In genomic region chr2:174761452-174762101, GRCm38 (mm10) we compare ENCODE assay signal across 8 mouse cellular contexts. TPM values are rescaled to one million over a fixed set of nuclear protein-coding genes. Genes with fewer than 3 reads are reported as not detected.
DNase-seq lines count a peak whose midpoint lies in the region; ATAC-seq and TF ChIP-seq lines count a peak whose summit lies in the region.

No protein-coding gene starts in this region.

- peak overlapping the region; percentile 34; the same call in 1 of the 2 replicates for H3K9ac ChIP-seq in kidney, embryonic 16.5 days (replicated peaks; ENCODE audit: low read length)
- peak overlapping the region; percentile 83 for H3K9ac ChIP-seq in embryonic facial prominence, embryonic 13.5 days
- H3K9ac ChIP-seq in limb, embryonic 12.5 days (replicated peaks) = peak overlapping the region; percentile 79

- TF ChIP-seq POLR2A in thymus, adult 2 months (IDR thresholded peaks at IDR 0.05; ENCODE audit: control insufficient read depth, extremely low read depth, insufficient read depth, low read length, poor library complexity) = no peak

- H3K27ac ChIP-seq in kidney, embryonic 16.5 days (ENCODE audit: low read length) = no peak overlapping the region
- H3K27ac ChIP-seq in embryonic facial prominence, embryonic 10.5 days (replicated peaks) = peak overlapping the region; percentile 71
- H3K27ac ChIP-seq in embryonic facial prominence, embryonic 13.5 days = peak overlapping the region; percentile 74
- H3K27ac ChIP-seq in limb, embryonic 12.5 days = peak overlapping the region; percentile 84
- H3K27ac ChIP-seq in thymus, adult 2 months (ENCODE audit: control insufficient read depth, insufficient read depth, low read length) = no peak overlapping the region

- no peaks in the 10 kb centered on the region for H3K36me3 ChIP-seq in kidney, embryonic 16.5 days (ENCODE audit: insufficient read depth, low read length)
- H3K36me3 ChIP-seq in embryonic facial prominence, embryonic 10.5 days (replicated peaks) = peaks cover 16% of the 10 kb centered on the region; the same call in 1 of the 2 replicates
- no peaks in the 10 kb centered on the region for H3K36me3 ChIP-seq in embryonic facial prominence, embryonic 13.5 days
- peaks cover 9% of the 10 kb centered on the region; the same call in 1 of the 2 replicates for H3K36me3 ChIP-seq in limb, embryonic 12.5 days
- no peaks in the 10 kb centered on the region for H3K36me3 ChIP-seq in thymus, adult 2 months (ENCODE audit: control insufficient read depth, insufficient read depth, low read length)

- ATAC-seq in kidney, embryonic 16.5 days (ENCODE audit: low FRiP score, low TSS enrichment) = peak; percentile 37
- ATAC-seq in embryonic facial prominence, embryonic 13.5 days (ENCODE audit: insufficient number of reproducible peaks, insufficient read depth, low FRiP score, low TSS enrichment, low read depth) = peak; percentile 35; the same call in 1 of the 2 replicates
- peak; percentile 53 for ATAC-seq in limb, embryonic 12.5 days (ENCODE audit: insufficient number of reproducible peaks, insufficient read depth, low FRiP score, low TSS enrichment, low read depth)

- peaks cover 3% of the 10 kb centered on the region; the same call in 1 of the 2 replicates for H3K27me3 ChIP-seq in kidney, embryonic 16.5 days (ENCODE audit: insufficient read depth, low read length)
- peaks cover 27% of the 10 kb centered on the region for H3K27me3 ChIP-seq in embryonic facial prominence, embryonic 10.5 days (replicated peaks; ENCODE audit: low read depth, poor library complexity, severe bottlenecking)
- no peaks in the 10 kb centered on the region for H3K27me3 ChIP-seq in embryonic facial prominence, embryonic 13.5 days
- no peaks in the 10 kb centered on the region for H3K27me3 ChIP-seq in limb, embryonic 12.5 days
- H3K27me3 ChIP-seq in thymus, adult 2 months (ENCODE audit: control insufficient read depth, insufficient read depth, low read length) = no peaks in the 10 kb centered on the region

- H3K9me3 ChIP-seq in kidney, embryonic 16.5 days (ENCODE audit: low read length) = no peaks in the 10 kb centered on the region
- no peaks in the 10 kb centered on the region for H3K9me3 ChIP-seq in embryonic facial prominence, embryonic 10.5 days
- H3K9me3 ChIP-seq in embryonic facial prominence, embryonic 13.5 days = no peaks in the 10 kb centered on the region
- H3K9me3 ChIP-seq in limb, embryonic 12.5 days = no peaks in the 10 kb centered on the region

- peak overlapping the region; percentile 57 for H3K4me3 ChIP-seq in kidney, embryonic 16.5 days (ENCODE audit: low read length)
- peak overlapping the region; percentile 72 for H3K4me3 ChIP-seq in embryonic facial prominence, embryonic 10.5 days
- H3K4me3 ChIP-seq in embryonic facial prominence, embryonic 13.5 days = peak overlapping the region; percentile 63
- peak overlapping the region; percentile 58 for H3K4me3 ChIP-seq in limb, embryonic 12.5 days (replicated peaks)
- H3K4me3 ChIP-seq in thymus, adult 2 months (ENCODE audit: control insufficient read depth, insufficient read depth, low read length) = no peak overlapping the region

- TF ChIP-seq CTCF in thymus, adult 2 months (IDR thresholded peaks at IDR 0.05; ENCODE audit: borderline replicate concordance, control insufficient read depth, extremely low read depth, insufficient read depth, low read length, poor library complexity) = no peak

- DNase-seq in kidney, adult 11 months = no peak
- DNase-seq in embryonic facial prominence, embryonic 10.5 days (ENCODE audit: low spot score) = peak; percentile 52
- DNase-seq in right cerebral cortex, postnatal 14 days = no peak
- no peak for DNase-seq in cerebellum, postnatal 36 days
- DNase-seq in thymus, adult 2 months = no peak

- H3K4me2 ChIP-seq in kidney, embryonic 16.5 days (replicated peaks; ENCODE audit: low read depth, low read length) = peak overlapping the region; percentile 95
- peak overlapping the region; percentile 93 for H3K4me2 ChIP-seq in embryonic facial prominence, embryonic 13.5 days
- H3K4me2 ChIP-seq in limb, embryonic 12.5 days = peak overlapping the region; percentile 69

- H3K4me1 ChIP-seq in kidney, embryonic 16.5 days (ENCODE audit: insufficient read depth, low read length) = peaks cover 12% of the 10 kb centered on the region
- H3K4me1 ChIP-seq in embryonic facial prominence, embryonic 10.5 days = peaks cover 26% of the 10 kb centered on the region
- H3K4me1 ChIP-seq in embryonic facial prominence, embryonic 13.5 days = peaks cover 29% of the 10 kb centered on the region
- peaks cover 54% of the 10 kb centered on the region for H3K4me1 ChIP-seq in limb, embryonic 12.5 days (replicated peaks)
- H3K4me1 ChIP-seq in thymus, adult 2 months (replicated peaks; ENCODE audit: control insufficient read depth, insufficient read depth, low read length) = no peaks in the 10 kb centered on the region

- WGBS in kidney, embryonic 16.5 days = 52% methylated on average over 6 of the region's 6 CpGs
- 47% methylated on average over 6 of the region's 6 CpGs for WGBS in embryonic facial prominence, embryonic 10.5 days
- 28% methylated on average over 6 of the region's 6 CpGs for WGBS in embryonic facial prominence, embryonic 13.5 days
- 32% methylated on average over 6 of the region's 6 CpGs for WGBS in limb, embryonic 12.5 days
- 97% methylated on average over 6 of the region's 6 CpGs for WGBS in thymus, adult 2 months

RNA-seq across cellular contexts. Expression of gene Edn3, which starts 1.2 kb away (rescaled TPM):
- polyA plus RNA-seq in kidney, embryonic 16.5 days (2015; fragmentation: Nextera tagmentation; extraction: Ambion mirVana) = 8.5 and 8.6 TPM in 2 replicates
- 18.8 and 19.1 TPM in 2 replicates for polyA plus RNA-seq in embryonic facial prominence, embryonic 10.5 days (2016; fragmentation: Nextera tagmentation; extraction: Ambion mirVana)
- polyA plus RNA-seq in embryonic facial prominence, embryonic 13.5 days (2015; fragmentation: Nextera tagmentation; extraction: Ambion mirVana) = 14.4 and 15.6 TPM in 2 replicates
- 22.8 and 24.4 TPM in 2 replicates for polyA plus RNA-seq in limb, embryonic 12.5 days (2016; fragmentation: Nextera tagmentation; extraction: Ambion mirVana)
- polyA plus RNA-seq in thymus, adult 2 months (2012; rRNA removed) = 0.08 and 0.10 TPM in 2 replicates

Comparison
In these comparisons a context has a peak if more than half of its experiments do, and no peak if none do; other contexts are left out.
1. H3K27ac ChIP-seq: peak in embryonic facial prominence, embryonic 10.5 days (single experiment), embryonic facial prominence, embryonic 13.5 days (single experiment) and limb, embryonic 12.5 days (single experiment); none in kidney, embryonic 16.5 days (single experiment) and thymus, adult 2 months (single experiment).
2. Peak in every context shown above with its lines, with median percentiles within 50 percentile points of each other: ATAC-seq, H3K4me2 ChIP-seq and H3K9ac ChIP-seq.